Mouse (Mus musculus) intestine, embryonic 16.5 days (tissue): ENCODE measurements around the gene Tbl1xr1. TPM values are rescaled to one million over a fixed set of nuclear protein-coding genes. Genes with fewer than 3 reads are reported as not detected.

Source experiments
- ATAC-seq: fragments of 200-750 bp; cut with Nextera tagmentation; 2 replicates; pipeline ENCODE4 v1.8.0; 2017; ENCODE audit warnings: moderate TSS enrichment, moderate library complexity
- H3K27ac ChIP-seq: fragments of 300-500 bp; sonication (generic); 2 replicates; pipeline ENCODE4 v1.5.1; 2014; ENCODE audit warnings: mild to moderate bottlenecking, low read length
- H3K27me3 ChIP-seq: fragments of 300-500 bp; sonication (generic); replicated peaks from 2 replicates; pipeline ENCODE4 v1.6.1; 2014; ENCODE audit warnings: low read length, control low read depth, mixed read lengths; ENCODE audit not compliant: control insufficient read depth, insufficient read depth
- H3K36me3 ChIP-seq: fragments of 300-500 bp; sonication (generic); 2 replicates; pipeline ENCODE4 v1.6.1; 2014; ENCODE audit warnings: low read length, control low read depth; ENCODE audit not compliant: control insufficient read depth, insufficient read depth
- H3K4me1 ChIP-seq: fragments of 300-500 bp; sonication (generic); 2 replicates; pipeline ENCODE4 v1.6.1; 2014; ENCODE audit warnings: low read length, control low read depth, mixed read lengths; ENCODE audit not compliant: control insufficient read depth, insufficient read depth
- H3K4me2 ChIP-seq: fragments of 300-500 bp; sonication (generic); 2 replicates; pipeline ENCODE4 v1.6.1; 2014; ENCODE audit warnings: low read depth, low read length, control low read depth
- H3K4me3 ChIP-seq: fragments of 300-500 bp; sonication (generic); 2 replicates; pipeline ENCODE4 v1.5.1; 2014; ENCODE audit warnings: mild to moderate bottlenecking, low read length
- H3K9ac ChIP-seq: fragments of 300-500 bp; sonication (generic); 2 replicates; pipeline ENCODE4 v1.6.1; 2014; ENCODE audit warnings: low read depth, low read length
- H3K9me3 ChIP-seq: fragments of 300-500 bp; sonication (generic); 2 replicates; pipeline ENCODE4 v1.6.1; 2016; ENCODE audit warnings: low read length, control low read depth; ENCODE audit not compliant: control insufficient read depth
- WGBS: fragments of 180-500 bp; shearing (Covaris S2); extraction: QIAGEN DNeasy Blood & Tissue Kit; methylation state at CpG from one replicate; pipeline ENCODE4 v1.1.7; 2014; 5-methylcytosine and 5-hydroxymethylcytosine counted together
- polyA plus RNA-seq: library from polyadenylated mRNA; unstranded; fragments of >200 nt; fragmentation: Nextera tagmentation; extraction: Ambion mirVana; gene quantifications from 2 replicates; pipeline ENCODE4 v1.2.1, GENCODE M21; 2015

The Tbl1xr1 gene
- polyA plus RNA-seq, 1 experiment from 2014 or later, result 10.3 TPM

DNA sequence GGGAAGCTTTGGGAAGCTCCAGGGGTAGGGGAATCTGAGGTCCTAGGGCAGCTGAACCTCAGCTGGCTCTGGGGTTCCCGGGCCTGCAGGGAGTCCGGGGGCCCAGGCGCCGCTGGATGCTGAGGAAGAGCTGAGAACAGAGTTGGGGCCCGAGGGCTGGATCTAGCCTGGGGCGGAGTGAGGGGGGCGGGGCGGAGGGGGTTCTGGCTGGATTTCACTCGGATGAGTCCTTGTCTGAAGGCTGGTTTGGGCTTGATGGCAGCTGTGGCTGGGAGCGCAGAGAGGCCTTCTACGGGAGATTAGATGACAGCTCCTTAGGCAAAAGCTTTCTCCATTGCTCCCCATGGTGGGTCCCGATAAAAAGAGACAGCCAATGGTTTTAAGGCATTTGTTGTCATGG lies 145.9 kb downstream of the Tbl1xr1 start:
- H3K9ac ChIP-seq, result no peak overlapping the region
- WGBS, result 50% methylated on average over 12 of the region's 12 CpGs
- H3K27me3 ChIP-seq, result no peaks in the 10 kb centered on the region
- H3K9me3 ChIP-seq, result no peaks in the 10 kb centered on the region
- no peaks in the 10 kb centered on the region for H3K36me3 ChIP-seq
- no peak for ATAC-seq
- no peak overlapping the region for H3K27ac ChIP-seq
- H3K4me1 ChIP-seq, result no peaks in the 10 kb centered on the region
- H3K4me2 ChIP-seq, result no peak overlapping the region
- H3K4me3 ChIP-seq, result no peak overlapping the region

DNA sequence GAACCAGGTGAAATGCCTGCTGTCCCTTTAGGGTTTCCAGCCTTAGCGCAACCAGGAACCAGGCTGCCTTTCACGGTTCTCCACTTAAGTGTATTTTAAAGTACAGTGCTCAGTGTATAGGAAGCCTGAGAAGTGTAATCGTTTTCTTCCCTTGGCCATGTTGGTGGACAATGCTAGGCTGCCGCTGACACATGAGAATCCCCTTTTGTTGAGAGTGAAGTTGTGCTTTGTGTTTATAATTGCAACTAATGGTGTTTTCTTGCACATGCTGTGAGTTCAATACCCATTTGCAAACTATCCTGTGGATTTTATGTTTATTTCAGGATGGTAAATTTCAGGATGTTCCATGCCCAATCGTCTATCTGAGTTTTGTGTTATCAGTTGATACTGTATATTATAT lies 146.6 kb downstream of the Tbl1xr1 start:
- H3K9me3 ChIP-seq, result no peaks in the 10 kb centered on the region
- H3K4me1 ChIP-seq, result no peaks in the 10 kb centered on the region
- no peak overlapping the region for H3K27ac ChIP-seq
- no peaks in the 10 kb centered on the region for H3K27me3 ChIP-seq
- no peak overlapping the region for H3K9ac ChIP-seq
- no peak overlapping the region for H3K4me2 ChIP-seq
- no peaks in the 10 kb centered on the region for H3K36me3 ChIP-seq
- 85% methylated on average over 5 of the region's 5 CpGs for WGBS
- no peak overlapping the region for H3K4me3 ChIP-seq
- no peak for ATAC-seq

DNA sequence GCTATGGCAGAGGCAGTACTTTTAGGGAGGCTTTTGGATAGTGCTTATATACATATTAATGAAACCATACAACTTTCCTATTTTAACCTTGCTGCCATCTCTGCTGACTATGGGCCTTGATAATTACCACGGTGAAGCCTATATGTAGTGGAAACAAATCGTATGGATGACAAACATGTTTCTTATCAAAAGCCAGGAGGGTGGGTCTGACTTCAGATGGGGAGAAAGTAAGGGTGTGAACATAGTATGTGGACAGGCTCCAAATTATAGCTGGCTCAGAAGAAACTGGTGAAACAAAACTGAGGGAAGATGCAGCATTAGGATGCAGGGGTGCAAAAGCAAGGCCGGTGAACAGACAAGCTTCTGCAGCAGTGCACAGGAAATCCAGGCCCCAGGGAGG lies 151.6 kb downstream of the Tbl1xr1 start:
- H3K4me1 ChIP-seq, result no peaks in the 10 kb centered on the region
- 85% methylated on average over 3 of the region's 3 CpGs for WGBS

DNA sequence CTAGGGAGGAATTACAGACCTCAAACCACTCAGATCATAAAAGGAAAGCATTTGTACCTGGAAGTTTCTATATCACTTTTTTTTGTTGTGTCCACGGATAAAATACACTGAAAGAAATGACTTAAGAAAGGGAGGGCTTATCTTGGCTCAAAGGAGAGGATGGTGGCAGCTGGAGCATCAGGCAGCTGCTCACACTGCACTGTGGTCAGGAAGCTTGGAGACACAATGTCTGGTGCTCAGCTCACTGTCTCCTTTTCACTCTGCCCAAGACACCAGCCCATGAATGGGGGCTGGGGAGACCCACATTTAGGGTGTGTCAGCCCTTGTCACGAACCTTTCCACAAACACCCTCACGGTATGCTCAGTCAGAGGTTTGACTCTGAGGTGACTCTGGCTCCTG lies 154.2 kb downstream of the Tbl1xr1 start:
- no peak for ATAC-seq
- H3K4me1 ChIP-seq, result no peaks in the 10 kb centered on the region
- 50% methylated on average over 3 of the region's 3 CpGs for WGBS

More for the DNA sequence above, 151.6 kb downstream of the Tbl1xr1 start:
- no peak overlapping the region for H3K27ac ChIP-seq
- H3K36me3 ChIP-seq, result no peaks in the 10 kb centered on the region
- no peak overlapping the region for H3K9ac ChIP-seq
- no peaks in the 10 kb centered on the region for H3K9me3 ChIP-seq
- ATAC-seq, result no peak
- no peaks in the 10 kb centered on the region for H3K27me3 ChIP-seq
- H3K4me2 ChIP-seq, result no peak overlapping the region
- H3K4me3 ChIP-seq, result no peak overlapping the region

DNA sequence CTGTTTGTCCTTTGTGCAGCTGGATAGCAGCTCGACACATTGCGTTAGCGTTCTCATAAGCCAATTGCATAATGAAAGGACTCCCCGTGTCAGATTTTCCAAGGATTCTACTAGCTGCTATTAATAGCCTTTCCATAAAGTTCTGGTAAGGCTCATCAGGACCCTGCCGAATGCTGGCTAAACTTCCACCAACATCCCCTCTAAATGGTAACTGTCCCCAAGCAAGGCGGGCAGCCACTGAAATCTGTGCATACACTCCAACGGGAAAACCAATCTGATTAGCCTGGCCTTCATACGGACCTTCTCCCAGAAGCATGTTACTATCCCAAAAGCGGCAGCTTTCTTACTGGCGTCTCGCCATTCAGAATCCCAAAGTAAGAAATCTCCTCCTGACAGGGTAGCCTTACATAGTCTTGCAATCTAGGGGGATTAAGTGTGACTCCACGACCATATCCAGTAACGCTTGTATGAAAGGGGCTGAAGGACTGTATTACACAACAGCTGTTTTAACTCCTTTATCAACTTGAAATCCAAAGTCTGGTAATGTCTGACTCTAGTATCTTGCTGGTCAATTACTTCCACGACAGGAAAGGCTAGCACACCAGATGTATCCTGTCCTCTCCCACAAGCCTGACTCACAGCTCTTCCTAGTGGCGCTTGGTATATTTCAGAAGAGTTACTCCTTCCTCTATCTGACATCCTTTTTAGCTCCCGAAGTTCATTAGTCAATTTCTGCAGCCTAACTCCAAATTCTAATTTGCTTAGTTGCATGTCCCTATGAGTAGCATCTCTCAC lies 161.9 kb downstream of the Tbl1xr1 start:
- H3K9ac ChIP-seq, result no peak overlapping the region
- no peak for ATAC-seq
- H3K36me3 ChIP-seq, result no peaks in the 10 kb centered on the region
- no peaks in the 10 kb centered on the region for H3K4me1 ChIP-seq
- 86% methylated on average over 16 of the region's 16 CpGs for WGBS
- H3K4me3 ChIP-seq, result no peak overlapping the region
- no peak overlapping the region for H3K27ac ChIP-seq
- H3K9me3 ChIP-seq, result no peaks in the 10 kb centered on the region
- no peaks in the 10 kb centered on the region for H3K27me3 ChIP-seq
- H3K4me2 ChIP-seq, result no peak overlapping the region

More for the DNA sequence above, 154.2 kb downstream of the Tbl1xr1 start:
- Histone ChIP-seq H3K9me3 (no peaks in the 10 kb centered on the region), H3K9ac (no peak overlapping the region), H3K27ac (no peak overlapping the region), H3K27me3 (no peaks in the 10 kb centered on the region), H3K4me2 (no peak overlapping the region), H3K36me3 (no peaks in the 10 kb centered on the region), H3K4me3 (no peak overlapping the region)
